25 mouse cellular contexts compared by ENCODE assay signal in genomic region chr5:129952143-129952542, GRCm38 (mm10). TPM values are rescaled to one million over a fixed set of nuclear protein-coding genes. Genes with fewer than 3 reads are reported as not detected.
"Had no signal": no experiment of that assay in that cellular context is flagged by ENCODE, and none has a peak within 500 bp of the region (broad histone marks: within the 10 kb centered on the region; RNA-seq: fewer than 3 reads in every experiment).

No protein-coding gene starts in this region.

- H3K4me3 ChIP-seq: gastrocnemius, adult 2 months; heart, embryonic 10.5 days; heart, embryonic 12.5 days; hindbrain, embryonic 10.5 days; hindbrain, embryonic 12.5 days; intestine, embryonic 15.5 days; layer of hippocampus, adult 2 months; left cerebral cortex, adult 2 months; limb, embryonic 10.5 days; limb, embryonic 12.5 days; liver, embryonic 15.5 days had no signal

- H3K9me3 ChIP-seq: heart, embryonic 10.5 days; heart, embryonic 12.5 days; hindbrain, embryonic 10.5 days; hindbrain, embryonic 12.5 days; intestine, embryonic 15.5 days; limb, embryonic 10.5 days; limb, embryonic 12.5 days; liver, embryonic 15.5 days had no signal

- H3K27ac ChIP-seq: gastrocnemius, adult 2 months; heart, embryonic 10.5 days; hindbrain, embryonic 10.5 days; hindbrain, embryonic 12.5 days; hindbrain, embryonic 14.5 days; intestine, embryonic 15.5 days; layer of hippocampus, adult 2 months; left cerebral cortex, adult 2 months; limb, embryonic 10.5 days; limb, embryonic 12.5 days; liver, embryonic 15.5 days had no signal

- H3K4me2 ChIP-seq: heart, embryonic 12.5 days; hindbrain, embryonic 12.5 days; hindbrain, embryonic 14.5 days; intestine, embryonic 15.5 days; limb, embryonic 12.5 days; liver, embryonic 15.5 days had no signal

- H3K36me3 ChIP-seq: heart, embryonic 10.5 days; heart, embryonic 12.5 days; hindbrain, embryonic 12.5 days; intestine, embryonic 15.5 days had no signal

- H3K9ac ChIP-seq: heart, embryonic 12.5 days; hindbrain, embryonic 12.5 days; hindbrain, embryonic 14.5 days; intestine, embryonic 15.5 days; limb, embryonic 12.5 days; liver, embryonic 15.5 days had no signal

- H3K4me1 ChIP-seq: hindbrain, embryonic 10.5 days; hindbrain, embryonic 12.5 days; intestine, embryonic 15.5 days; limb, embryonic 10.5 days; limb, embryonic 12.5 days had no signal

- DNase-seq: gastrocnemius, adult 2 months; gastrocnemius, postnatal 10 days; gastrocnemius, postnatal 25 days; heart, adult 18-20 months; heart, postnatal 10 days; heart, postnatal 4 days; kidney, adult 18-20 months; kidney, adult 8-10 months; kidney, postnatal 10 days; kidney, postnatal 25 days; kidney, postnatal 4 days had no signal

- H3K27me3 ChIP-seq: heart, embryonic 12.5 days; hindbrain, embryonic 12.5 days; intestine, embryonic 15.5 days; limb, embryonic 12.5 days; liver, embryonic 15.5 days had no signal

- ATAC-seq: hindbrain, embryonic 16.5 days; inflammation-experienced regulatory T-cells, adult 6 months; intestine, embryonic 15.5 days; intestine, postnatal 0 days had no signal

RNA-seq across cellular contexts. Expression of gene Phkg1, which starts 53.8 kb away (rescaled TPM):
- polyA plus RNA-seq: intestine, postnatal 0 days had no signal
